ENCODE assay signal across 8 mouse cellular contexts in the genomic region with DNA sequence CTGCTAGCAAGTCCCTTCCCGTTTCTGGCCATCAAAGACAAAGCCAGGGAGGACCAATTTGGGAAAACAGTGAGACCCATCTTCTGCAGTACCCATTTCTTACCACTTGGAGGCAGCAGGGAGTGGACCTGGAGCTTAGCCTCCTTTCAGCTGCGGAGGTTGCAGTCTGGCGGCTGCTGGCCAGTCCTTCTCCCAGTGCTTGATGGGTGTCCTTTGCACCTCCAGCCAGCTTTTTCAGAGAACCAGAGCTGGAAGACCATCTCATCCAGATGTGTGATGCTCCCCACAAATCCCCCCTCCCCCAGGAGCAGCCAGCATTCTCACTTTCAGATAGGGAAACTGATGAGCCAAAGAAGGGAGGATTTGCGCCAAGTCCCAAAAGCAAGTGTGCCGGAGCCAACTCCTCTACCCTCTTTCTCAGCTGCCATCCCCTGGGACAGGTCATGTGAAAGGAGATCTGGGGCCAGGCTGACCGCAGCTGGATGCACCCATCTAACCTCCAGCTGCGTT. TPM values are rescaled to one million over a fixed set of nuclear protein-coding genes. Genes with fewer than 3 reads are reported as not detected.
DNase-seq lines count a peak whose midpoint lies in the region; ATAC-seq and TF ChIP-seq lines count a peak whose summit lies in the region.

No protein-coding gene starts in this region.

- no peak overlapping the region for H3K9ac ChIP-seq in intestine, postnatal 0 days (ENCODE audit: low read depth, low read length)

- H3K27ac ChIP-seq in intestine, postnatal 0 days (ENCODE audit: low read depth, low read length), result no peak overlapping the region; the same call in 1 of the 2 replicates

- ATAC-seq in intestine, postnatal 0 days, result no peak

- intact Hi-C loops in left cerebral cortex, postnatal 36 days (cut with DNase I), result loop anchor here (2.0 kb wide), 1 partner anchor 45 kb away; no protein-coding TSS in a partner anchor

- no peaks in the 10 kb centered on the region for H3K36me3 ChIP-seq in intestine, postnatal 0 days (ENCODE audit: control insufficient read depth, insufficient read depth)

- 0 out of 2 replicates have a peak, but pooled peaks cover 3% of the 10 kb centered on the region for H3K4me1 ChIP-seq in intestine, postnatal 0 days (replicated peaks; ENCODE audit: control insufficient read depth, insufficient read depth, low read length)

- H3K4me3 ChIP-seq in intestine, postnatal 0 days (ENCODE audit: low read depth, low read length), result no peak overlapping the region

- DNase-seq in 416B (ENCODE audit: low read depth) (peak; percentile 56), MN1 (ENCODE audit: low spot score) (peak; percentile 78)
- DNase-seq in cerebellum, adult 9-10 months, result peak; percentile 82
- DNase-seq in gastrocnemius, postnatal 10 days, result peak; percentile 79
- DNase-seq in left cerebral cortex, postnatal 36 days (ENCODE audit: low spot score in 2 of 2), result peak; percentile 69 to 75
- peak; percentile 76 for DNase-seq in ovary, postnatal 14 days (ENCODE audit: low spot score)
- peak; percentile 63 for DNase-seq in urinary bladder, postnatal 25 days (ENCODE audit: low spot score)

- H3K4me2 ChIP-seq in intestine, postnatal 0 days (replicated peaks; ENCODE audit: low read depth), result no peak overlapping the region

- peak; percentile 96 for TF ChIP-seq CTCF in intestine, postnatal 0 days (IDR thresholded peaks at IDR 0.05; ENCODE audit: low read depth)

- peaks cover 3% of the 10 kb centered on the region; the same call in 1 of the 2 replicates for H3K27me3 ChIP-seq in intestine, postnatal 0 days (replicated peaks; ENCODE audit: control insufficient read depth, insufficient read depth, low read length)

- WGBS in intestine, postnatal 0 days, result 32% methylated on average over 7 of the region's 7 CpGs

- H3K9me3 ChIP-seq in intestine, postnatal 0 days (ENCODE audit: control insufficient read depth), result no peaks in the 10 kb centered on the region

RNA-seq across cellular contexts. Expression of gene Odf3l1, which starts 20.7 kb away (rescaled TPM):
- total RNA-seq in gastrocnemius, postnatal 10 days (2021), result under 1 TPM; 0.72 to 0.82 TPM
- polyA plus RNA-seq in intestine, postnatal 0 days (2015; fragmentation: Nextera tagmentation; extraction: Ambion mirVana), result 0.70 and 0.97 TPM in 2 replicates
- not detected for total RNA-seq in left cerebral cortex, postnatal 36 days (2021)

RNA-seq across cellular contexts. Expression of gene Cspg4, which starts 21.1 kb away (rescaled TPM):
- 10 to 100 TPM; 22.0 to 31.7 TPM for total RNA-seq in gastrocnemius, postnatal 10 days (2021)
- polyA plus RNA-seq in intestine, postnatal 0 days (2015; fragmentation: Nextera tagmentation; extraction: Ambion mirVana), result 8.2 and 8.5 TPM in 2 replicates
- 10 to 100 TPM; 15.0 to 19.6 TPM for total RNA-seq in left cerebral cortex, postnatal 36 days (2021)

RNA-seq across cellular contexts. Expression of gene Lingo1, which starts 47.5 kb away (rescaled TPM):
- total RNA-seq in gastrocnemius, postnatal 10 days (2021), result 1 to 10 TPM; 2.0 to 2.6 TPM
- 0.72 and 0.98 TPM in 2 replicates for polyA plus RNA-seq in intestine, postnatal 0 days (2015; fragmentation: Nextera tagmentation; extraction: Ambion mirVana)
- total RNA-seq in left cerebral cortex, postnatal 36 days (2021), result 100 to 1,000 TPM; 455 to 509 TPM

Comparison
In these comparisons a context has a peak if more than half of its experiments do, and no peak if none do; other contexts are left out.
1. RNA of gene Lingo1, which starts 47.5 kb away (total RNA-seq): 455 to 509 TPM in left cerebral cortex, postnatal 36 days; 2.0 to 2.6 TPM in gastrocnemius, postnatal 10 days; every median in the first group is over 100 times any median in the second.
2. Peak in every context shown above with its lines, with median percentiles within 50 percentile points of each other: DNase-seq.